Mouse (Mus musculus) stomach, embryonic 16.5 days (tissue): ENCODE measurements at regions not wholly inside any gene's neighbourhood (a gene's known extent, or its start where the extent isn't known, plus 50 kb on each side); places are given as distances from the start of the nearest gene placed in this dataset.

Experiments
- ATAC-seq: fragments of 200-750 bp; cut with Nextera tagmentation; 2 replicates; pipeline ENCODE4 v1.8.0; 2017; ENCODE audit warnings: moderate number of reproducible peaks, moderate TSS enrichment; ENCODE audit not compliant: insufficient read depth, low FRiP score
- H3K27ac ChIP-seq: fragments of 300-500 bp; sonication (generic); 2 replicates; pipeline ENCODE4 v1.5.1; 2014; ENCODE audit warnings: low read length
- H3K27me3 ChIP-seq: fragments of 300-500 bp; sonication (generic); 2 replicates; pipeline ENCODE4 v1.6.1; 2014; ENCODE audit warnings: low read length, control low read depth, mixed read lengths; ENCODE audit not compliant: control insufficient read depth, insufficient read depth
- H3K36me3 ChIP-seq: fragments of 300-500 bp; sonication (generic); 2 replicates; pipeline ENCODE4 v1.6.1; 2014; ENCODE audit warnings: low read length; ENCODE audit not compliant: control insufficient read depth, insufficient read depth
- H3K4me1 ChIP-seq: fragments of 300-500 bp; sonication (generic); 2 replicates; pipeline ENCODE4 v1.6.1; 2014; ENCODE audit warnings: low read length, control low read depth, mixed read lengths; ENCODE audit not compliant: control insufficient read depth, insufficient read depth
- H3K4me2 ChIP-seq: fragments of 300-500 bp; sonication (generic); 2 replicates; pipeline ENCODE4 v1.6.1; 2014; ENCODE audit warnings: low read depth, low read length, mixed read lengths
- H3K4me3 ChIP-seq: fragments of 300-500 bp; sonication (generic); replicated peaks from 2 replicates; pipeline ENCODE4 v1.5.1; 2014; ENCODE audit warnings: mild to moderate bottlenecking, low read length
- H3K9ac ChIP-seq: fragments of 300-500 bp; sonication (generic); 2 replicates; pipeline ENCODE4 v1.6.1; 2014; ENCODE audit warnings: low read length
- H3K9me3 ChIP-seq: fragments of 300-500 bp; sonication (generic); replicated peaks from 2 replicates; pipeline ENCODE4 v1.6.1; 2016; ENCODE audit warnings: low read length, control low read depth; ENCODE audit not compliant: control insufficient read depth
- WGBS: fragments of 180-500 bp; shearing (Covaris S2); extraction: QIAGEN DNeasy Blood & Tissue Kit; methylation state at CpG from one replicate; pipeline ENCODE4 v1.1.7; 2014; 5-methylcytosine and 5-hydroxymethylcytosine counted together

- no peak for ATAC-seq
- Histone ChIP-seq H3K27ac (no peak overlapping the region), H3K36me3 (no peaks in the 10 kb centered on the region), H3K4me1 (no peaks in the 10 kb centered on the region), H3K27me3 (no peaks in the 10 kb centered on the region; the same call in 1 of the 2 replicates), H3K9ac (no peak overlapping the region), H3K9me3 (no peaks in the 10 kb centered on the region), H3K4me2 (no peak overlapping the region), H3K4me3 (no peak overlapping the region)
- WGBS, result 59% methylated on average over 6 of the region's 6 CpGs
Measured at GRCm38 (mm10) chrX:11567827-11568226, 240.2 kb downstream of the H2al1j start.

DNA sequence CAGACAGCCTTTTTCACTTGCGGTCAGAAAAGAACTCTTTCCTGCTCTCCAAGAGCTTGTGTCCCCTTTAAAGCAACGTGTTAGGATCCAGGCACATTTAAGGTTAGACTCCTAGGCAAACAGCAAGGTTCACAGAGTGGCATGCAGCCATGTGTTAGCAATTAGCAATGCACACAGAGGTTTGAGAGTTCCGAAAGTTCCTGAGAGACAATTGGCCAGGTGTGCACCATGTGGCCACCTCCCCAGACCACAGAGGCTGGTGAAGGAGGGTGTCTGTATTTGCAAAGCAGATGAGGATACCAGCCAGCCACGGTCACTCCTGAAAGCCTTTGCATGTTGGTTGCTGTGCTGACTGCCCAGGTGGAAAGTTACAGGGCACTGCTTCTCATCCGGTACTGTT is 240.6 kb downstream of the H2al1j start:
- ATAC-seq, result no peak
- H3K27me3 ChIP-seq, result no peaks in the 10 kb centered on the region; the same call in 1 of the 2 replicates
- H3K36me3 ChIP-seq, result no peaks in the 10 kb centered on the region
- no peak overlapping the region for H3K4me2 ChIP-seq
- H3K4me3 ChIP-seq, result no peak overlapping the region
- WGBS, result 72% methylated on average over 5 of the region's 5 CpGs
- H3K4me1 ChIP-seq, result no peaks in the 10 kb centered on the region
- H3K9me3 ChIP-seq, result no peaks in the 10 kb centered on the region
- H3K27ac ChIP-seq, result no peak overlapping the region
- no peak overlapping the region for H3K9ac ChIP-seq

DNA sequence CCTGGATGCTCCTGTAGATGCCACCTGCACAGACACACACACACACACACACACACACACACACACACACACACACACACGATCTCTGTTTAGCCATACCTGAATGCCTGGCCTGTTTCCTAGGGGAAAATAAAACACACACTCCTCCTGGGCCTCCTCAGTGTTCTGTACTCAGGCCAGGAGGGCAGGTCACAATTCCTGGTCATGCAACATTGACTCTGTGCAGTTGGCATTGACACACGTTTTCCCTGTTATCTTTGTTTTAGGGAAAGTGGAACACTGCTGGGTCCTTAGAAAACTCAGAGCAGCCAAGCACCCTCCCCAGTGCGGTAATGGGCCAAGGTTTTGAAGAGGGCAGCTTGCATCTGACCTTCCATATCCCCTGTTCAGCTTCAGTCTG is 246.7 kb downstream of the H2al1j start:
- no peaks in the 10 kb centered on the region for H3K27me3 ChIP-seq
- no peak for ATAC-seq
- no peaks in the 10 kb centered on the region for H3K9me3 ChIP-seq
- no peak overlapping the region for H3K27ac ChIP-seq
- no peaks in the 10 kb centered on the region for H3K36me3 ChIP-seq
- H3K4me1 ChIP-seq, result no peaks in the 10 kb centered on the region
- no peak overlapping the region for H3K9ac ChIP-seq
- H3K4me3 ChIP-seq, result no peak overlapping the region
- no peak overlapping the region for H3K4me2 ChIP-seq
- WGBS, result 74% methylated on average over 3 of the region's 3 CpGs

DNA sequence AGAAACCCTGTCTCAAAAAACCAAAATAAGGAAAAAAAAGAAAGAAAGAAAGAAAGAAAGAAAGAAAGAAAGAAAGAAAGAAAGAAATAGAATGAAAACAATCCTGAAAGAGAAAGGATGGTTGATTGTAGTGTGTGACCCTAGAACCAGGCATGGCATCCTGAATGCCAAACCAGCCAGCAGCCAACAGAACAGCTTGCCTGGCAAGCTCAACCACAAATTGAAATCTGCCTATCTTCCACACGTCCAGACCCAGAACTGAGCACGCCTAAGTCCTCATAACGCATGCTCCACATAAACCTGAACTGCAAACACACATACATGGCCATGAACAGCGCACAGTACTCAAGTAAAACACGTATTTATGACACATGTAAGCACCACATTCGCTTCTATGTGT is 247.9 kb downstream of the H2al1j start:
- no peak overlapping the region for H3K4me2 ChIP-seq
- no peak overlapping the region for H3K27ac ChIP-seq
- no peaks in the 10 kb centered on the region for H3K36me3 ChIP-seq
- no peaks in the 10 kb centered on the region for H3K27me3 ChIP-seq
- H3K4me1 ChIP-seq, result no peaks in the 10 kb centered on the region
- no peak for ATAC-seq
- H3K9me3 ChIP-seq, result no peaks in the 10 kb centered on the region
- WGBS, result 84% methylated on average over 6 of the region's 6 CpGs
- H3K4me3 ChIP-seq, result no peak overlapping the region
- no peak overlapping the region for H3K9ac ChIP-seq

DNA sequence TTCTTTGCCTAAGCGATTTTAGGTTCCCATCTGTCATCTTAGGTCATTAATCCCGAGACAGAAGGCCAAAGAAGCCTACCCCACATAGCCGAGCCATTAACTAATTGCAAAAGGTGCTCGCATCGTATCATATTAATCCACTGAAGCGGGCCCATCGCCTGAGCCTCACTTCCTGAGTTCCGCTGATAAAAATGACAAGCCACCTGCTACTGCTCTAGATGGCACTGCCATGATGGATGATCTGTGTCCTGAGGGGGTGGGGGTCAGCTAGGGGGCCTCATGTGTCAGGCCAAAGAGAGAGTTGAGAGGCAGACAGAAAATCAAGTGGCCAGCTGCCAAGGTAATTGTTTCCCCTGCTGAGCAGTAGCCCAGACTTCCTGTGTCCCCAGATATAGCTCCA is 248.7 kb downstream of the H2al1j start:
- Histone ChIP-seq H3K4me2 (no peak overlapping the region), H3K27me3 (no peaks in the 10 kb centered on the region), H3K36me3 (no peaks in the 10 kb centered on the region), H3K9me3 (no peaks in the 10 kb centered on the region), H3K27ac (no peak overlapping the region), H3K4me1 (no peaks in the 10 kb centered on the region), H3K4me3 (no peak overlapping the region), H3K9ac (no peak overlapping the region)
- WGBS, result 47% methylated on average over 8 of the region's 8 CpGs
- ATAC-seq, result no peak

DNA sequence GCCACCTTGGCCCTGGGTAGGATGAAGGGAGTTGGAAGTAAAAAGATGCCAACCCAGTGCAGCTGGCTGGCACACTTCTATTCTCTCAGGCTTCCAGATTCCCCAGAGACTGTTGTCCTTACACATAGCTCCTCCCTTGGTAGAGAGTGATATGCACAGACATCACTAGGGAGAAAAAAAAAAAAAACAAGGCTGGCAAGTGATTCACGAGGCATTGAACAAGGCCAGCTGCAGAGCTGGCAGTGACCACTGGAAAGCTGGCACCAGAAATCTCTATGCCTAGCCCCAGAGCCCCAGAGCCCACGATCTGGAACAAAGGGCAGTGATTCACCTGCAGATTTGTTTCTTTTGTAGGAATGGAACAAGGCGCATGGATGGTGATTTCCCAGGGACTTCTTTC is 249.7 kb downstream of the H2al1j start:
- H3K4me3 ChIP-seq, result no peak overlapping the region
- no peak overlapping the region for H3K4me2 ChIP-seq
- no peak for ATAC-seq
- H3K27ac ChIP-seq, result no peak overlapping the region
- H3K4me1 ChIP-seq, result no peaks in the 10 kb centered on the region
- H3K9me3 ChIP-seq, result no peaks in the 10 kb centered on the region
- no peak overlapping the region for H3K9ac ChIP-seq
- H3K27me3 ChIP-seq, result no peaks in the 10 kb centered on the region
- WGBS, result 77% methylated on average over 3 of the region's 3 CpGs
- no peaks in the 10 kb centered on the region for H3K36me3 ChIP-seq

DNA sequence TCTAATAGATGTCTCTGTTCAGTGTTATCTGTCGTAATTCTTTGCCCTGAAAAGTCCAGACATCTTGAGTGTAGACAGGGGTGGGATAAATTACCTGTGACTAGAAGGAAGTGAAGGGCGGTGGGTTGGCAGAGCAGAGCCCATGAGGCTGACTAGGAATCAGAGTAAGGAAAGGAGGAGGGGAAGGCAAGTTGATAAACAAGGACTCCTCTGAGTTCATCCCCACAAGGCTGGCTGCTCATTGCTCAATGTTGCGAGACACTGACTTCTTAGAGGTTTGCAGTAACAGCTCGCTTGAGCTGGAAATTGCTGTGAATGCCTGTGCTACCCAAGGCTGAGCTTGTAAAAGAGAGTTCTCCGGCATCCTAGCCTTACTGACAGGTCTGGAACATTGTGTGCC is 257.7 kb downstream of the H2al1j start:
- H3K4me2 ChIP-seq, result no peak overlapping the region
- no peak overlapping the region for H3K9ac ChIP-seq
- H3K36me3 ChIP-seq, result no peaks in the 10 kb centered on the region
- H3K9me3 ChIP-seq, result no peaks in the 10 kb centered on the region
- 0 out of 2 replicates have a peak, but pooled peaks cover 4% of the 10 kb centered on the region for H3K4me1 ChIP-seq
- no peak for ATAC-seq
- WGBS, result 75% methylated on average over 5 of the region's 5 CpGs
- H3K27me3 ChIP-seq, result no peaks in the 10 kb centered on the region; the same call in 1 of the 2 replicates
- H3K4me3 ChIP-seq, result no peak overlapping the region
- H3K27ac ChIP-seq, result no peak overlapping the region

DNA sequence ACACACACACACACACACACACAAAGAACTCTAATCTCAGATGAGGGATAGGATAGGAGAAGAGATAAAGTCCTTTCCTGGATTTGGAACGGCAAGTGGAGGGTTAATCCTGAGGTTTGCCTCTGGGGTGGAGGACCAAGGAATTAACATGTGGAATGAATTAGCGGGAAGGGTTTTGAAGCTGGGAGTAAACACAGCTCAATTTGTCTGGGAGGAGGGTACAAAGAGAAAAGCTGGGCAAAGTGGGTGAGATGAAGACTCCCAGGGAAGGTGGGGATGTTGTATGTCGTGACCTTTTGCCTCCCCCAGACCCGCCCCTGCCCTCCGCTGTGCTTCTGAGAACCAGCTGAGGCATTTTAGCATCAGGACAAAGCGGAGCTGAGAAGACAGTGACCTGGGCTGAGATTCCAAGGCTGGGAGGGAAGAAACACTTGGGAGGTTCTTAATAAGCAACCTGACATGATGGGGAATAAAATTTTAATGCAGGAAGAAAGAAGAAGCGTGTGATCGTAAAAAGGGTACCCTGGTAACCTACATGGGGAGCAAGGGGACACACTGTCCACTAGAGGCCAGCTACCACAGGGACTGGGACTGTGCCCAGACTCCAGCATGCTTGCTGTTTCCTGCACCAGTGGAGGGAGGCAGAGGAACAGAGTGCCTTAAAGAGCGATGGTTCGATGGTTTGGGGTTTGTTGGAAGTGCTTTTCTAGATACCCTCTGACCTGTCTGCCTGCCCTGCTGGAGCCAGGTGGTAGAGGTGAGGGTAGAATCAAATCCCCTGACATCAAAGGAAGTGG is 264.0 kb downstream of the H2al1j start:
- no peak overlapping the region for H3K4me3 ChIP-seq
- H3K27ac ChIP-seq, result no peak overlapping the region
- no peak overlapping the region for H3K9ac ChIP-seq
- H3K27me3 ChIP-seq, result peaks cover 6% of the 10 kb centered on the region; the same call in 1 of the 2 replicates
- 0 out of 2 replicates have a peak, but pooled peaks have one; percentile 47 for ATAC-seq
- 0 out of 2 replicates have a peak, but pooled peaks cover 9% of the 10 kb centered on the region for H3K4me1 ChIP-seq
- no peaks in the 10 kb centered on the region; the same call in 1 of the 2 replicates for H3K9me3 ChIP-seq
- H3K36me3 ChIP-seq, result no peaks in the 10 kb centered on the region
- WGBS, result 34% methylated on average over 10 of the region's 10 CpGs
- no peak overlapping the region for H3K4me2 ChIP-seq

DNA sequence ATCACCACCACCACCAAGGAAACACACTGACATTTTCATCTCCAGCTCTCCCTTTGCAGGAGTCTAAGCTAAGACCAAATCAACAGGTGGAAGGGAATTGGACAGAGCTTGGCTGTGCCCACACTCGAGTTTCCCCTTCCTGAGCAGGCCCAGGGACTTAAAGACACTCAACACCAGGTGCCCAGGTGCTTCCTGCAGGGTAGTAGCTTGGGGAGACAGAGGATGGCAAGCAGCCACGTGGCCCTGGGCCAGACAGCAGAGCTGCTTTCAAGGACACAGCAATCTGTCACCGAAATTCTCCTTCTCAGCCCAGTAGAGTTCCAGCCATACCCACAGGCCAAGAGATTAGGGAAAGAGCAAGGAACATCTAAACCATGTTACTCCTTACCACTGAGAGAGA is 266.9 kb downstream of the H2al1j start:
- Histone ChIP-seq H3K4me2 (no peak overlapping the region), H3K27me3 (peaks cover 6% of the 10 kb centered on the region), H3K9me3 (no peaks in the 10 kb centered on the region; the same call in 1 of the 2 replicates), H3K4me3 (no peak overlapping the region), H3K27ac (no peak overlapping the region), H3K4me1 (0 out of 2 replicates have a peak, but pooled peaks cover 9% of the 10 kb centered on the region), H3K9ac (no peak overlapping the region), H3K36me3 (no peaks in the 10 kb centered on the region)
- WGBS, result 57% methylated on average over 3 of the region's 3 CpGs
- ATAC-seq, result no peak
